ENCODE assay signal across 12 mouse cellular contexts in genomic region chr1:165834633-165834975, GRCm38 (mm10). TPM values are rescaled to one million over a fixed set of nuclear protein-coding genes. Genes with fewer than 3 reads are reported as not detected.
DNase-seq lines count a peak whose midpoint lies in the region; ATAC-seq lines count a peak whose summit lies in the region.
"Had no signal": no experiment of that assay in that cellular context is flagged by ENCODE, and none has a peak within 500 bp of the region (broad histone marks: within the 10 kb centered on the region; RNA-seq: fewer than 3 reads in every experiment).

No protein-coding gene starts in this region.

- 0 out of 2 replicates have a peak, but pooled peaks cover 3% of the 10 kb centered on the region for H3K4me1 ChIP-seq in liver, embryonic 12.5 days
- H3K4me1 ChIP-seq in liver, embryonic 11.5 days (replicated peaks; ENCODE audit: control insufficient read depth, insufficient read depth, low read length), result no peaks in the 10 kb centered on the region; the same call in 1 of the 2 replicates
- peaks cover 40% of the 10 kb centered on the region for H3K4me1 ChIP-seq in hindbrain, embryonic 10.5 days (replicated peaks)
- H3K4me1 ChIP-seq in liver, embryonic 16.5 days (ENCODE audit: control insufficient read depth, low read depth, low read length), result no peaks in the 10 kb centered on the region
- H3K4me1 ChIP-seq in stomach, embryonic 16.5 days (ENCODE audit: control insufficient read depth, insufficient read depth, low read length), result peaks cover 23% of the 10 kb centered on the region

- H3K9me3 ChIP-seq in liver, embryonic 12.5 days (replicated peaks), result no peaks in the 10 kb centered on the region
- no peaks in the 10 kb centered on the region for H3K9me3 ChIP-seq in liver, embryonic 11.5 days (ENCODE audit: control insufficient read depth, low read length)
- no peaks in the 10 kb centered on the region for H3K9me3 ChIP-seq in hindbrain, embryonic 10.5 days
- no peaks in the 10 kb centered on the region for H3K9me3 ChIP-seq in liver, embryonic 16.5 days (replicated peaks; ENCODE audit: control insufficient read depth, low read length)
- no peaks in the 10 kb centered on the region for H3K9me3 ChIP-seq in stomach, embryonic 16.5 days (replicated peaks; ENCODE audit: control insufficient read depth, low read length)

- H3K27me3 ChIP-seq in liver, embryonic 12.5 days (replicated peaks), result peaks cover 28% of the 10 kb centered on the region
- no peaks in the 10 kb centered on the region; the same call in none of the 2 replicates for H3K27me3 ChIP-seq in liver, embryonic 11.5 days (replicated peaks; ENCODE audit: control insufficient read depth, insufficient read depth, low read length)
- H3K27me3 ChIP-seq in hindbrain, embryonic 10.5 days (ENCODE audit: insufficient read depth, poor library complexity, severe bottlenecking), result peaks cover 40% of the 10 kb centered on the region
- peaks cover 3% of the 10 kb centered on the region; the same call in 1 of the 2 replicates for H3K27me3 ChIP-seq in liver, embryonic 16.5 days (ENCODE audit: control insufficient read depth, insufficient read depth, low read depth, low read length)
- H3K27me3 ChIP-seq in stomach, embryonic 16.5 days (ENCODE audit: control insufficient read depth, insufficient read depth, low read length), result peaks cover 2% of the 10 kb centered on the region; the same call in 1 of the 2 replicates

- 64% methylated on average over 12 of the region's 12 CpGs for WGBS in liver, embryonic 12.5 days (ENCODE audit: insufficient replicate concordance)
- WGBS in liver, embryonic 11.5 days, result 61% methylated on average over 12 of the region's 12 CpGs
- WGBS in hindbrain, embryonic 10.5 days, result 37% methylated on average over 12 of the region's 12 CpGs
- WGBS in liver, embryonic 16.5 days (ENCODE audit: insufficient replicate concordance), result 61% methylated on average over 12 of the region's 12 CpGs
- WGBS in stomach, embryonic 16.5 days, result 25% methylated on average over 12 of the region's 12 CpGs

- no peak overlapping the region for H3K4me3 ChIP-seq in liver, embryonic 12.5 days
- no peak overlapping the region for H3K4me3 ChIP-seq in liver, embryonic 11.5 days (ENCODE audit: low read depth, low read length)
- peak overlapping the region; percentile 20; the same call in 1 of the 2 replicates for H3K4me3 ChIP-seq in hindbrain, embryonic 10.5 days
- H3K4me3 ChIP-seq in liver, embryonic 16.5 days (ENCODE audit: low read depth, low read length), result no peak overlapping the region
- 0 out of 2 replicates have a peak overlapping the region, but pooled peaks have one; percentile 7 for H3K4me3 ChIP-seq in stomach, embryonic 16.5 days (replicated peaks; ENCODE audit: low read length)

- ATAC-seq in liver, embryonic 12.5 days, result no peak
- no peak for ATAC-seq in liver, embryonic 11.5 days (replicated peaks; ENCODE audit: low FRiP score)
- no peak for ATAC-seq in liver, embryonic 16.5 days (ENCODE audit: low read depth)
- ATAC-seq in stomach, embryonic 16.5 days (ENCODE audit: insufficient read depth, low FRiP score), result no peak

- no peak overlapping the region for H3K27ac ChIP-seq in liver, embryonic 12.5 days
- H3K27ac ChIP-seq in liver, embryonic 11.5 days (ENCODE audit: low read depth, low read length), result no peak overlapping the region
- peak overlapping the region; percentile 58 for H3K27ac ChIP-seq in hindbrain, embryonic 10.5 days
- no peak overlapping the region for H3K27ac ChIP-seq in liver, embryonic 16.5 days (ENCODE audit: low read length)
- H3K27ac ChIP-seq in stomach, embryonic 16.5 days (ENCODE audit: low read length), result no peak overlapping the region

- no peak for DNase-seq in liver, embryonic 11.5 days (ENCODE audit: low spot score)
- no peak for DNase-seq in hindbrain, embryonic 10.5 days (ENCODE audit: low spot score)
- DNase-seq in testis, postnatal 10 days (ENCODE audit: low spot score), result no peak
- DNase-seq in frontal cortex, postnatal 10 days (ENCODE audit: low spot score in 2 of 2), result no peak
- DNase-seq in thymus, adult 18-20 months, result no peak
- DNase-seq: adrenal gland, adult 2 months; cerebellum, postnatal 36 days; heart, postnatal 14 days; spleen, adult 18-20 months had no signal

- H3K4me2 ChIP-seq in liver, embryonic 12.5 days, result peak overlapping the region; percentile 21; the same call in 1 of the 2 replicates
- no peak overlapping the region for H3K4me2 ChIP-seq in liver, embryonic 11.5 days
- peak overlapping the region; percentile 3; the same call in 1 of the 2 replicates for H3K4me2 ChIP-seq in liver, embryonic 16.5 days (ENCODE audit: low read depth, low read length)
- peak overlapping the region; percentile 29 for H3K4me2 ChIP-seq in stomach, embryonic 16.5 days (ENCODE audit: low read depth, low read length)

- H3K9ac ChIP-seq in liver, embryonic 12.5 days, result no peak overlapping the region
- H3K9ac ChIP-seq in liver, embryonic 11.5 days (ENCODE audit: low read depth, low read length), result no peak overlapping the region
- no peak overlapping the region for H3K9ac ChIP-seq in liver, embryonic 16.5 days (ENCODE audit: low read depth, low read length)
- H3K9ac ChIP-seq in stomach, embryonic 16.5 days (ENCODE audit: low read length), result 0 out of 2 replicates have a peak overlapping the region, but pooled peaks have one; percentile 4

- no peaks in the 10 kb centered on the region for H3K36me3 ChIP-seq in liver, embryonic 12.5 days
- H3K36me3 ChIP-seq in liver, embryonic 11.5 days (ENCODE audit: control insufficient read depth, insufficient read depth, low read length), result no peaks in the 10 kb centered on the region
- H3K36me3 ChIP-seq in hindbrain, embryonic 10.5 days, result no peaks in the 10 kb centered on the region
- no peaks in the 10 kb centered on the region for H3K36me3 ChIP-seq in liver, embryonic 16.5 days (ENCODE audit: control insufficient read depth, insufficient read depth)
- no peaks in the 10 kb centered on the region for H3K36me3 ChIP-seq in stomach, embryonic 16.5 days (ENCODE audit: control insufficient read depth, insufficient read depth, low read length)

RNA-seq across cellular contexts. Expression of gene Cd247, which starts 46.1 kb away (rescaled TPM):
- polyA plus RNA-seq in liver, embryonic 12.5 days (2016; fragmentation: Nextera tagmentation; extraction: Ambion mirVana), result 0.23 and 0.32 TPM in 2 replicates
- polyA plus RNA-seq in liver, embryonic 11.5 days (2014; fragmentation: Nextera tagmentation; extraction: Ambion mirVana), result 0.77 TPM in 1 of 2 replicates, not detected in the other
- polyA plus RNA-seq in hindbrain, embryonic 10.5 days (2016; fragmentation: Nextera tagmentation; extraction: Ambion mirVana), result 1.0 and 1.2 TPM in 2 replicates
- polyA plus RNA-seq in liver, embryonic 16.5 days (2015; fragmentation: Nextera tagmentation; extraction: Ambion mirVana), result 0.09 and 0.17 TPM in 2 replicates
- 0.36 and 0.52 TPM in 2 replicates for polyA plus RNA-seq in stomach, embryonic 16.5 days (2015; fragmentation: Nextera tagmentation; extraction: Ambion mirVana)

Comparison
In these comparisons a context has a peak if more than half of its experiments do, and no peak if none do; other contexts are left out.
1. H3K4me3 ChIP-seq: peak in hindbrain, embryonic 10.5 days (single experiment) and stomach, embryonic 16.5 days (single experiment); none in liver, embryonic 12.5 days (single experiment), liver, embryonic 11.5 days (single experiment) and liver, embryonic 16.5 days (single experiment).